Mouse (Mus musculus): ENCODE results near the gene Zfp956. TPM values are rescaled to one million over a fixed set of nuclear protein-coding genes. Genes with fewer than 3 reads are reported as not detected.
"Not testable (repeated sequence)": the region's sequence is repeated elsewhere in the genome, so short reads cannot be mapped to it uniquely, and the experiment has no call there.

Gene Zfp956
- polyA plus RNA-seq, 1 experiment from 2014 or later, result 3.9 TPM

- Histone ChIP-seq H3K4me2 (ENCODE audit: low read depth, low read length) (no peak overlapping the region), H3K27ac (ENCODE audit: low read length) (no peak overlapping the region), H3K9ac (ENCODE audit: low read length) (no peak overlapping the region), H3K36me3 (ENCODE audit: control insufficient read depth, insufficient read depth) (no peaks in the 10 kb centered on the region), H3K27me3 (ENCODE audit: control insufficient read depth, insufficient read depth, low read length) (peaks cover 10% of the 10 kb centered on the region; the same call in 1 of the 2 replicates), H3K9me3 (replicated peaks; ENCODE audit: control insufficient read depth, low read length) (no peaks in the 10 kb centered on the region), H3K4me3 (ENCODE audit: low read length) (no peak overlapping the region), H3K4me1 (ENCODE audit: control insufficient read depth, insufficient read depth, low read length) (no peaks in the 10 kb centered on the region)
- ATAC-seq (replicated peaks; ENCODE audit: extremely low read depth, insufficient read depth, low FRiP score), result no peak
Observed at GRCm38 (mm10) chr6:47957816-47958215, 4.6 kb downstream of the Zfp956 start.

GRCm38 (mm10) chr6:47960685-47961421 is 7.7 kb downstream of the Zfp956 start:
- Histone ChIP-seq H3K4me3 (ENCODE audit: low read length) (no peak overlapping the region), H3K4me1 (ENCODE audit: control insufficient read depth, insufficient read depth, low read length) (no peaks in the 10 kb centered on the region), H3K4me2 (ENCODE audit: low read depth, low read length) (no peak overlapping the region), H3K27ac (ENCODE audit: low read length) (no peak overlapping the region), H3K9ac (ENCODE audit: low read length) (no peak overlapping the region), H3K27me3 (ENCODE audit: control insufficient read depth, insufficient read depth, low read length) (peaks cover 8% of the 10 kb centered on the region; the same call in 1 of the 2 replicates), H3K9me3 (replicated peaks; ENCODE audit: control insufficient read depth, low read length) (no peaks in the 10 kb centered on the region), H3K36me3 (ENCODE audit: control insufficient read depth, insufficient read depth) (no peaks in the 10 kb centered on the region)
- no peak for ATAC-seq (replicated peaks; ENCODE audit: extremely low read depth, insufficient read depth, low FRiP score)
- WGBS, result 83% methylated on average over 6 of the region's 6 CpGs

GRCm38 (mm10) chr6:47963051-47963450 is 9.9 kb downstream of the Zfp956 start:
- 67% methylated on average over 7 of the region's 7 CpGs for WGBS
- peaks cover 9% of the 10 kb centered on the region; the same call in 1 of the 2 replicates for H3K27me3 ChIP-seq (ENCODE audit: control insufficient read depth, insufficient read depth, low read length)

GRCm38 (mm10) chr6:47968166-47968565 is 15.0 kb downstream of the Zfp956 start:
- H3K9ac ChIP-seq (ENCODE audit: low read length); ATAC-seq (replicated peaks; ENCODE audit: extremely low read depth, insufficient read depth, low FRiP score); H3K27ac ChIP-seq (ENCODE audit: low read length); H3K36me3 ChIP-seq (ENCODE audit: control insufficient read depth, insufficient read depth); H3K4me2 ChIP-seq (ENCODE audit: low read depth, low read length); H3K9me3 ChIP-seq (replicated peaks; ENCODE audit: control insufficient read depth, low read length); H3K4me3 ChIP-seq (ENCODE audit: low read length); H3K4me1 ChIP-seq (ENCODE audit: control insufficient read depth, insufficient read depth, low read length): not testable (repeated sequence)
- peaks cover 24% of the 10 kb centered on the region for H3K27me3 ChIP-seq (ENCODE audit: control insufficient read depth, insufficient read depth, low read length)
- 77% methylated on average over 1 of the region's 1 CpGs for WGBS

More at GRCm38 (mm10) chr6:47963051-47963450, 9.9 kb downstream of the Zfp956 start:
- Histone ChIP-seq H3K9ac (ENCODE audit: low read length) (no peak overlapping the region), H3K36me3 (ENCODE audit: control insufficient read depth, insufficient read depth) (no peaks in the 10 kb centered on the region), H3K4me1 (ENCODE audit: control insufficient read depth, insufficient read depth, low read length) (no peaks in the 10 kb centered on the region), H3K4me3 (ENCODE audit: low read length) (no peak overlapping the region), H3K9me3 (replicated peaks; ENCODE audit: control insufficient read depth, low read length) (no peaks in the 10 kb centered on the region), H3K4me2 (ENCODE audit: low read depth, low read length) (no peak overlapping the region), H3K27ac (ENCODE audit: low read length) (no peak overlapping the region)
- ATAC-seq (replicated peaks; ENCODE audit: extremely low read depth, insufficient read depth, low FRiP score), result no peak

GRCm38 (mm10) chr6:47974599-47974998 is 21.4 kb downstream of the Zfp956 start:
- Histone ChIP-seq H3K27me3 (ENCODE audit: control insufficient read depth, insufficient read depth, low read length) (peaks cover 43% of the 10 kb centered on the region), H3K36me3 (ENCODE audit: control insufficient read depth, insufficient read depth) (no peaks in the 10 kb centered on the region), H3K4me2 (ENCODE audit: low read depth, low read length) (no peak overlapping the region), H3K9ac (ENCODE audit: low read length) (no peak overlapping the region), H3K4me3 (ENCODE audit: low read length) (no peak overlapping the region), H3K4me1 (ENCODE audit: control insufficient read depth, insufficient read depth, low read length) (no peaks in the 10 kb centered on the region), H3K27ac (ENCODE audit: low read length) (no peak overlapping the region), H3K9me3 (replicated peaks; ENCODE audit: control insufficient read depth, low read length) (no peaks in the 10 kb centered on the region; the same call in 1 of the 2 replicates)
- 85% methylated on average over 1 of the region's 1 CpGs for WGBS
- ATAC-seq (replicated peaks; ENCODE audit: extremely low read depth, insufficient read depth, low FRiP score), result no peak

- H3K27me3 ChIP-seq (ENCODE audit: control insufficient read depth, insufficient read depth, low read length), result peaks cover 50% of the 10 kb centered on the region
Observed at GRCm38 (mm10) chr6:47978897-47979368, 25.7 kb downstream of the Zfp956 start.

GRCm38 (mm10) chr6:47983936-47984335 is 30.7 kb downstream of the Zfp956 start:
- no peak overlapping the region for H3K4me2 ChIP-seq (ENCODE audit: low read depth, low read length)

More at GRCm38 (mm10) chr6:47978897-47979368, 25.7 kb downstream of the Zfp956 start:
- Histone ChIP-seq H3K4me2 (ENCODE audit: low read depth, low read length) (no peak overlapping the region), H3K4me1 (ENCODE audit: control insufficient read depth, insufficient read depth, low read length) (no peaks in the 10 kb centered on the region), H3K9me3 (replicated peaks; ENCODE audit: control insufficient read depth, low read length) (no peaks in the 10 kb centered on the region; the same call in 1 of the 2 replicates), H3K36me3 (ENCODE audit: control insufficient read depth, insufficient read depth) (no peaks in the 10 kb centered on the region), H3K27ac (ENCODE audit: low read length) (no peak overlapping the region), H3K4me3 (ENCODE audit: low read length) (no peak overlapping the region), H3K9ac (ENCODE audit: low read length) (no peak overlapping the region)
- peak; percentile 75 for ATAC-seq (replicated peaks; ENCODE audit: extremely low read depth, insufficient read depth, low FRiP score)
- WGBS, result 15% methylated on average over 6 of the region's 6 CpGs

GRCm38 (mm10) chr6:47995661-47996060 is 42.5 kb downstream of the Zfp956 start:
- Histone ChIP-seq H3K9ac (ENCODE audit: low read length) (no peak overlapping the region), H3K9me3 (replicated peaks; ENCODE audit: control insufficient read depth, low read length) (peaks cover 14% of the 10 kb centered on the region), H3K4me1 (ENCODE audit: control insufficient read depth, insufficient read depth, low read length) (no peaks in the 10 kb centered on the region), H3K27ac (ENCODE audit: low read length) (no peak overlapping the region), H3K36me3 (ENCODE audit: control insufficient read depth, insufficient read depth) (no peaks in the 10 kb centered on the region), H3K4me2 (ENCODE audit: low read depth, low read length) (no peak overlapping the region), H3K4me3 (ENCODE audit: low read length) (no peak overlapping the region), H3K27me3 (ENCODE audit: control insufficient read depth, insufficient read depth, low read length) (peaks cover 83% of the 10 kb centered on the region)
- no peak for ATAC-seq (replicated peaks; ENCODE audit: extremely low read depth, insufficient read depth, low FRiP score)
- 81% methylated on average over 9 of the region's 9 CpGs for WGBS

More at GRCm38 (mm10) chr6:47983936-47984335, 30.7 kb downstream of the Zfp956 start:
- Histone ChIP-seq H3K9me3 (replicated peaks; ENCODE audit: control insufficient read depth, low read length) (peaks cover 2% of the 10 kb centered on the region; the same call in 1 of the 2 replicates), H3K36me3 (ENCODE audit: control insufficient read depth, insufficient read depth) (no peaks in the 10 kb centered on the region), H3K27me3 (ENCODE audit: control insufficient read depth, insufficient read depth, low read length) (peaks cover 71% of the 10 kb centered on the region), H3K9ac (ENCODE audit: low read length) (no peak overlapping the region), H3K27ac (ENCODE audit: low read length) (no peak overlapping the region), H3K4me1 (ENCODE audit: control insufficient read depth, insufficient read depth, low read length) (no peaks in the 10 kb centered on the region), H3K4me3 (ENCODE audit: low read length) (no peak overlapping the region)
- 24% methylated on average over 2 of the region's 2 CpGs for WGBS
- no peak for ATAC-seq (replicated peaks; ENCODE audit: extremely low read depth, insufficient read depth, low FRiP score)

GRCm38 (mm10) chr6:48010727-48011126 is 57.5 kb downstream of the Zfp956 start:
- Histone ChIP-seq H3K27ac (ENCODE audit: low read length) (no peak overlapping the region), H3K36me3 (ENCODE audit: control insufficient read depth, insufficient read depth) (no peaks in the 10 kb centered on the region), H3K4me3 (ENCODE audit: low read length) (no peak overlapping the region), H3K9me3 (replicated peaks; ENCODE audit: control insufficient read depth, low read length) (peaks cover 12% of the 10 kb centered on the region), H3K4me1 (ENCODE audit: control insufficient read depth, insufficient read depth, low read length) (peaks cover 10% of the 10 kb centered on the region), H3K4me2 (ENCODE audit: low read depth, low read length) (peak overlapping the region; percentile 15; the same call in 1 of the 2 replicates), H3K27me3 (ENCODE audit: control insufficient read depth, insufficient read depth, low read length) (peaks cover 74% of the 10 kb centered on the region), H3K9ac (ENCODE audit: low read length) (no peak overlapping the region)
- 19% methylated on average over 8 of the region's 8 CpGs for WGBS
- ATAC-seq (replicated peaks; ENCODE audit: extremely low read depth, insufficient read depth, low FRiP score), result peak; percentile 97

All from heart, embryonic 16.5 days (tissue).